Comparison of ENCODE assay signal across 10 mouse cellular contexts in the genomic region with DNA sequence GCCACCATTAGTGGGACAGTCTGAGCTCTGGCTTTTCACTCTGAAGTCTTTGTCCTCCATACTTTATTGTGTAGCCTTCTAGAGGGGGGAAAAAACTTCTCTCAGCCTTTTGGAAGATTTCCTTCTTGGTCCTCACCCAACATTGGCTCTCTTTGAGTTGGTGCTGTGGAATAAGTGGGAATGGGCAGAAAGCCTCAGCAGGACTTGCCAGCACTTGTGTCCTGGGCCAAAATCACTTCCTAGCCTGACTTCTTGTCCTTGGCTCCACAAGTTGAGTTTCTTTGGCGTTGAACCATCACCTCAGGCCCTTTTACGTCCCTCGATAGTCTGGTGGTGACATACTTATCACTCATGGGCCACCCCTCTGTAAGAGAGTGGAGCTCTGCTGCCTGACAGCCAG. TPM values are rescaled to one million over a fixed set of nuclear protein-coding genes. Genes with fewer than 3 reads are reported as not detected.
DNase-seq lines count a peak whose midpoint lies in the region; ATAC-seq lines count a peak whose summit lies in the region.
"Had no signal": no experiment of that assay in that cellular context is flagged by ENCODE, and none has a peak within 500 bp of the region (broad histone marks: within the 10 kb centered on the region; RNA-seq: fewer than 3 reads in every experiment).

No protein-coding gene starts in this region.

- no peak overlapping the region for H3K27ac ChIP-seq in liver, embryonic 11.5 days (ENCODE audit: low read depth, low read length)
- peak overlapping the region; percentile 67; the same call in 1 of the 2 replicates for H3K27ac ChIP-seq in embryonic facial prominence, embryonic 12.5 days
- no peak overlapping the region; the same call in 1 of the 2 replicates for H3K27ac ChIP-seq in hindbrain, embryonic 16.5 days (ENCODE audit: low read depth, low read length)
- no peak overlapping the region for H3K27ac ChIP-seq in midbrain, embryonic 15.5 days

- H3K4me3 ChIP-seq in liver, embryonic 11.5 days (ENCODE audit: low read depth, low read length), result no peak overlapping the region
- no peak overlapping the region for H3K4me3 ChIP-seq in embryonic facial prominence, embryonic 12.5 days
- no peak overlapping the region for H3K4me3 ChIP-seq in hindbrain, embryonic 16.5 days (ENCODE audit: low read length)
- H3K4me3 ChIP-seq in midbrain, embryonic 15.5 days, result no peak overlapping the region

- H3K4me1 ChIP-seq in liver, embryonic 11.5 days (replicated peaks; ENCODE audit: control insufficient read depth, insufficient read depth, low read length), result no peaks in the 10 kb centered on the region; the same call in 1 of the 2 replicates
- peaks cover 13% of the 10 kb centered on the region; the same call in 1 of the 2 replicates for H3K4me1 ChIP-seq in embryonic facial prominence, embryonic 12.5 days
- peaks cover 6% of the 10 kb centered on the region for H3K4me1 ChIP-seq in hindbrain, embryonic 16.5 days (ENCODE audit: control insufficient read depth, insufficient read depth, low read depth, low read length)
- H3K4me1 ChIP-seq in midbrain, embryonic 15.5 days, result peaks cover 8% of the 10 kb centered on the region; the same call in 1 of the 2 replicates

- H3K9ac ChIP-seq in liver, embryonic 11.5 days (ENCODE audit: low read depth, low read length), result no peak overlapping the region
- H3K9ac ChIP-seq in embryonic facial prominence, embryonic 12.5 days, result no peak overlapping the region
- no peak overlapping the region for H3K9ac ChIP-seq in hindbrain, embryonic 16.5 days (ENCODE audit: low read depth, low read length)
- H3K9ac ChIP-seq in midbrain, embryonic 15.5 days, result no peak overlapping the region

- H3K27me3 ChIP-seq in liver, embryonic 11.5 days (replicated peaks; ENCODE audit: control insufficient read depth, insufficient read depth, low read length), result no peaks in the 10 kb centered on the region
- H3K27me3 ChIP-seq in embryonic facial prominence, embryonic 12.5 days, result no peaks in the 10 kb centered on the region
- no peaks in the 10 kb centered on the region for H3K27me3 ChIP-seq in hindbrain, embryonic 16.5 days (replicated peaks; ENCODE audit: control insufficient read depth, insufficient read depth, low read length)
- no peaks in the 10 kb centered on the region for H3K27me3 ChIP-seq in midbrain, embryonic 15.5 days (replicated peaks)

- no peak for DNase-seq in liver, embryonic 11.5 days (ENCODE audit: low spot score)
- DNase-seq in liver, result no peak
- DNase-seq in adrenal gland, adult 2 months, result no peak
- DNase-seq in urinary bladder, postnatal 10 days (ENCODE audit: low spot score), result no peak
- DNase-seq: cerebellum, adult 8-10 months had no signal

- ATAC-seq in liver, embryonic 11.5 days (replicated peaks; ENCODE audit: low FRiP score), result no peak
- ATAC-seq in embryonic facial prominence, embryonic 12.5 days (ENCODE audit: insufficient number of reproducible peaks, insufficient read depth, low FRiP score, low TSS enrichment), result no peak
- ATAC-seq in hindbrain, embryonic 16.5 days, result peak; percentile 24; the same call in 1 of the 2 replicates
- no peak for ATAC-seq in midbrain, embryonic 15.5 days (replicated peaks)
- ATAC-seq in inflammation-experienced regulatory T-cells, adult 6 months, result no peak

- H3K36me3 ChIP-seq in liver, embryonic 11.5 days (ENCODE audit: control insufficient read depth, insufficient read depth, low read length), result no peaks in the 10 kb centered on the region
- no peaks in the 10 kb centered on the region for H3K36me3 ChIP-seq in embryonic facial prominence, embryonic 12.5 days
- H3K36me3 ChIP-seq in hindbrain, embryonic 16.5 days (ENCODE audit: control insufficient read depth, insufficient read depth, low read length), result no peaks in the 10 kb centered on the region
- no peaks in the 10 kb centered on the region for H3K36me3 ChIP-seq in midbrain, embryonic 15.5 days (replicated peaks)

- H3K4me2 ChIP-seq in liver, embryonic 11.5 days, result peak overlapping the region; percentile 72; the same call in 1 of the 2 replicates
- H3K4me2 ChIP-seq in embryonic facial prominence, embryonic 12.5 days (replicated peaks), result peak overlapping the region; percentile 63
- no peak overlapping the region; the same call in 1 of the 2 replicates for H3K4me2 ChIP-seq in hindbrain, embryonic 16.5 days (ENCODE audit: low read length)
- H3K4me2 ChIP-seq in midbrain, embryonic 15.5 days, result peak overlapping the region; percentile 62; the same call in 1 of the 2 replicates

- 86% methylated on average over 3 of the region's 3 CpGs for WGBS in liver, embryonic 11.5 days
- WGBS in embryonic facial prominence, embryonic 12.5 days, result 94% methylated on average over 3 of the region's 3 CpGs
- 83% methylated on average over 3 of the region's 3 CpGs for WGBS in hindbrain, embryonic 16.5 days
- 86% methylated on average over 3 of the region's 3 CpGs for WGBS in midbrain, embryonic 15.5 days

- no peaks in the 10 kb centered on the region for H3K9me3 ChIP-seq in liver, embryonic 11.5 days (ENCODE audit: control insufficient read depth, low read length)
- H3K9me3 ChIP-seq in embryonic facial prominence, embryonic 12.5 days, result no peaks in the 10 kb centered on the region
- H3K9me3 ChIP-seq in hindbrain, embryonic 16.5 days (ENCODE audit: control insufficient read depth, low read length), result no peaks in the 10 kb centered on the region
- no peaks in the 10 kb centered on the region for H3K9me3 ChIP-seq in midbrain, embryonic 15.5 days

RNA-seq across cellular contexts. Expression of a gene that starts 22.6 kb away (rescaled TPM):
- 1.2 and 2.0 TPM in 2 replicates for polyA plus RNA-seq in liver, embryonic 11.5 days (2014; fragmentation: Nextera tagmentation; extraction: Ambion mirVana)
- 1.8 and 2.3 TPM in 2 replicates for polyA plus RNA-seq in embryonic facial prominence, embryonic 12.5 days (2016; fragmentation: Nextera tagmentation; extraction: Ambion mirVana)
- polyA plus RNA-seq in hindbrain, embryonic 16.5 days (2015; fragmentation: Nextera tagmentation; extraction: Ambion mirVana), result 2.0 and 2.6 TPM in 2 replicates
- 2.1 and 2.4 TPM in 2 replicates for polyA plus RNA-seq in midbrain, embryonic 15.5 days (2015; fragmentation: Nextera tagmentation; extraction: Ambion mirVana)
- 1 to 10 TPM; 1.6 to 2.5 TPM for total RNA-seq in adrenal gland, adult 2 months (2021)
- 1.0 and 1.5 TPM in 2 replicates for polyA plus RNA-seq in adrenal gland, adult 2 months (2012; rRNA removed)
- 1 to 10 TPM in 1 of 3 experiments, under 1 TPM in 2; 0.39 to 1.7 (median 0.59) TPM for polyA plus RNA-seq in inflammation-experienced regulatory T-cells, adult 6 months (2017; shearing (Covaris generic))

RNA-seq across cellular contexts. Expression of a gene that starts 22.9 kb away (rescaled TPM):
- polyA plus RNA-seq in liver, embryonic 11.5 days (2014; fragmentation: Nextera tagmentation; extraction: Ambion mirVana), result 595 and 612 TPM in 2 replicates
- 615 and 661 TPM in 2 replicates for polyA plus RNA-seq in embryonic facial prominence, embryonic 12.5 days (2016; fragmentation: Nextera tagmentation; extraction: Ambion mirVana)
- polyA plus RNA-seq in hindbrain, embryonic 16.5 days (2015; fragmentation: Nextera tagmentation; extraction: Ambion mirVana), result 312 and 331 TPM in 2 replicates
- 297 and 302 TPM in 2 replicates for polyA plus RNA-seq in midbrain, embryonic 15.5 days (2015; fragmentation: Nextera tagmentation; extraction: Ambion mirVana)
- 100 to 1,000 TPM; 691 to 855 TPM for total RNA-seq in adrenal gland, adult 2 months (2021)
- 9.6 and 15.2 TPM in 2 replicates for polyA plus RNA-seq in adrenal gland, adult 2 months (2012; rRNA removed)
- polyA plus RNA-seq in inflammation-experienced regulatory T-cells, adult 6 months (2017; shearing (Covaris generic)), result 100 to 1,000 TPM; 171 to 400 (median 186) TPM

RNA-seq across cellular contexts. Expression of a gene that starts 35.6 kb away (rescaled TPM):
- polyA plus RNA-seq in liver, embryonic 11.5 days (2014; fragmentation: Nextera tagmentation; extraction: Ambion mirVana), result not detected in 2 replicates
- polyA plus RNA-seq in embryonic facial prominence, embryonic 12.5 days (2016; fragmentation: Nextera tagmentation; extraction: Ambion mirVana), result not detected in 2 replicates
- polyA plus RNA-seq in hindbrain, embryonic 16.5 days (2015; fragmentation: Nextera tagmentation; extraction: Ambion mirVana), result not detected in 2 replicates
- not detected in 2 replicates for polyA plus RNA-seq in midbrain, embryonic 15.5 days (2015; fragmentation: Nextera tagmentation; extraction: Ambion mirVana)
- total RNA-seq in adrenal gland, adult 2 months (2021), result 10 to 100 TPM; 20.1 to 23.6 TPM
- not detected in 2 replicates for polyA plus RNA-seq in adrenal gland, adult 2 months (2012; rRNA removed)
- polyA plus RNA-seq in inflammation-experienced regulatory T-cells, adult 6 months (2017; shearing (Covaris generic)), result not detected
- polyA plus RNA-seq: gonadal fat pad, adult 2 months had no signal

RNA-seq across cellular contexts. Expression of a gene that starts 50.6 kb away (rescaled TPM):
- polyA plus RNA-seq in liver, embryonic 11.5 days (2014; fragmentation: Nextera tagmentation; extraction: Ambion mirVana), result 1.1 and 1.3 TPM in 2 replicates
- 1.4 and 1.5 TPM in 2 replicates for polyA plus RNA-seq in embryonic facial prominence, embryonic 12.5 days (2016; fragmentation: Nextera tagmentation; extraction: Ambion mirVana)
- 11.3 and 13.4 TPM in 2 replicates for polyA plus RNA-seq in hindbrain, embryonic 16.5 days (2015; fragmentation: Nextera tagmentation; extraction: Ambion mirVana)
- 13.8 and 14.4 TPM in 2 replicates for polyA plus RNA-seq in midbrain, embryonic 15.5 days (2015; fragmentation: Nextera tagmentation; extraction: Ambion mirVana)
- 10 to 100 TPM; 29.8 to 57.4 TPM for total RNA-seq in adrenal gland, adult 2 months (2021)
- polyA plus RNA-seq in adrenal gland, adult 2 months (2012; rRNA removed), result 29.0 and 30.2 TPM in 2 replicates
- polyA plus RNA-seq in inflammation-experienced regulatory T-cells, adult 6 months (2017; shearing (Covaris generic)), result 1 to 10 TPM in 2 of 3 experiments, under 1 TPM in 1; 0.68 to 1.9 (median 1.2) TPM

Comparison
In these comparisons a context has a peak if more than half of its experiments do, and no peak if none do; other contexts are left out.
1. RNA of a gene that starts 22.9 kb away (polyA plus RNA-seq): 615 to 661 TPM in embryonic facial prominence, embryonic 12.5 days, 595 to 612 TPM in liver, embryonic 11.5 days, 312 to 331 TPM in hindbrain, embryonic 16.5 days, 297 to 302 TPM in midbrain, embryonic 15.5 days and 171 to 400 TPM in inflammation-experienced regulatory T-cells, adult 6 months; 9.6 to 15.2 TPM in adrenal gland, adult 2 months; every median in the first group is over 10 times any median in the second.